In the genomic region with DNA sequence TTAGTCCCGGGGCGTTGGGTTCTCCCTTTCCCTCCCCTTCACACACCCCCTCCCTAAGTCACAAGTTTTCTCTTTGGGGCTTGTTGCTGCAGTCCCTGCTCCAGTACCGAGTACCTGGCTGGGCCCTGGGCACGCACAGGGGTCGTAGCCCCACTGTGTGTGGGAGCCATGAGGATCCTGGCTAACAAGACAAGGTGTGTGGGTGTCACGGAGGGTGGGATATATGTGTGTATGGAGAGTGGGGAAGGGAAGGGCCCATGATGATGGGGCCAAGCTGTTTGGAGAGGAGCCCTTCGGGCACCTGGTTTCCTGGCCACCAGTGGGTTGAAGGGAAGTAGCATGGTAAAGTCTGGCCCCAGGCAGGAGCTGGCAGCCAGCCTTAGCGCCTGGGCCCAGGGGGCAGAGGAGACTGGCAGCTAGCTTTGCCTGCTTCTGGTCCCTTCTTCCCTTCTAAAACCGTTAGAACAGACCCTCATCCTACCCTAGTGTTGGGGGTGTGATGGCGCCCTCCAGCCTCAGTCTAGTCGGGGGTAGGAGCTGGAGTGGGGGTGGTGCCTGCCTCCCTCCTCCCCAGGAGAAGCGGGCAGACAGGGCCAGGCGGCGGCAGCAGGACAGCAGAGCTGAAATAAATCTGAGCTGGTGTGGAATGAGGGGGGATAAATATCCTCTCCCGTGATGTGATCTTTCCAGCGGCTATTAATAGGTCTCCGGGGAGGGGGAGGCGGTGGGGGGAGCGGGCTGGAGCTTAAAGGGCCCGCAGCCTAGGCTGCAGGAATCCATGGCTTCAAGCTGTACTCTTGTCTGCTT, we compare ENCODE assay signal across 9 mouse cellular contexts. TPM values are rescaled to one million over a fixed set of nuclear protein-coding genes. Genes with fewer than 3 reads are reported as not detected.
DNase-seq lines count a peak whose midpoint lies in the region; ATAC-seq and TF ChIP-seq lines count a peak whose summit lies in the region.
"Had no signal": no experiment of that assay in that cellular context is flagged by ENCODE, and none has a peak within 500 bp of the region (broad histone marks: within the 10 kb centered on the region; RNA-seq: fewer than 3 reads in every experiment).

No protein-coding gene starts in this region.

- intact Hi-C loops in heart, postnatal 10 days (cut with DNase I), result no loop called here

- peak overlapping the region; percentile 77 for H3K4me3 ChIP-seq in E14TG2a.4 (replicated peaks; ENCODE audit: low read length)
- peak overlapping the region; percentile 46 for H3K4me3 ChIP-seq in embryonic facial prominence, embryonic 14.5 days (ENCODE audit: low read depth, low read length)
- peak overlapping the region; percentile 52 for H3K4me3 ChIP-seq in limb, embryonic 13.5 days
- H3K4me3 ChIP-seq in neural tube, embryonic 15.5 days (replicated peaks), result peak overlapping the region; percentile 41
- H3K4me3 ChIP-seq: erythroblast, embryonic 14.5 days had no signal

- WGBS in embryonic facial prominence, embryonic 14.5 days, result 11% methylated on average over 11 of the region's 20 CpGs
- WGBS in limb, embryonic 13.5 days, result 5% methylated on average over 20 of the region's 20 CpGs
- WGBS in neural tube, embryonic 15.5 days, result 5% methylated on average over 20 of the region's 20 CpGs

- ATAC-seq in embryonic facial prominence, embryonic 14.5 days (ENCODE audit: low read depth), result peak; percentile 24
- ATAC-seq in limb, embryonic 13.5 days (ENCODE audit: low FRiP score, low read depth), result peak; percentile 37
- peak; percentile 49 for ATAC-seq in neural tube, embryonic 15.5 days (ENCODE audit: low FRiP score)

- peak overlapping the region; percentile 93 for H3K27ac ChIP-seq in embryonic facial prominence, embryonic 14.5 days (replicated peaks; ENCODE audit: low read depth, low read length)
- H3K27ac ChIP-seq in limb, embryonic 13.5 days, result peak overlapping the region; percentile 99
- H3K27ac ChIP-seq in neural tube, embryonic 15.5 days (replicated peaks), result peak overlapping the region; percentile 89

- H3K9ac ChIP-seq in embryonic facial prominence, embryonic 14.5 days (ENCODE audit: low read depth, low read length), result peak overlapping the region; percentile 69
- peak overlapping the region; percentile 80 for H3K9ac ChIP-seq in limb, embryonic 13.5 days
- peak overlapping the region; percentile 57 for H3K9ac ChIP-seq in neural tube, embryonic 15.5 days (replicated peaks)

- H3K27me3 ChIP-seq in E14TG2a.4 (ENCODE audit: insufficient read depth, low read length), result peaks cover 24% of the 10 kb centered on the region
- no peaks in the 10 kb centered on the region for H3K27me3 ChIP-seq in embryonic facial prominence, embryonic 14.5 days (replicated peaks; ENCODE audit: control insufficient read depth, insufficient read depth, low read length)
- H3K27me3 ChIP-seq in limb, embryonic 13.5 days, result no peaks in the 10 kb centered on the region
- no peaks in the 10 kb centered on the region for H3K27me3 ChIP-seq in neural tube, embryonic 15.5 days (replicated peaks)

- no peaks in the 10 kb centered on the region for H3K36me3 ChIP-seq in E14TG2a.4 (ENCODE audit: insufficient read depth, low read length)
- peaks cover 40% of the 10 kb centered on the region for H3K36me3 ChIP-seq in embryonic facial prominence, embryonic 14.5 days (ENCODE audit: control insufficient read depth, insufficient read depth, low read length)
- H3K36me3 ChIP-seq in limb, embryonic 13.5 days, result peaks cover 41% of the 10 kb centered on the region
- H3K36me3 ChIP-seq in neural tube, embryonic 15.5 days, result peaks cover 9% of the 10 kb centered on the region

- no peak for TF ChIP-seq CTCF in E14TG2a.4 (conservative IDR thresholded peaks at IDR 0.05; ENCODE audit: low read length)

- H3K4me1 ChIP-seq in E14TG2a.4 (replicated peaks; ENCODE audit: low read depth, low read length), result peaks cover 72% of the 10 kb centered on the region
- peaks cover 59% of the 10 kb centered on the region for H3K4me1 ChIP-seq in embryonic facial prominence, embryonic 14.5 days (ENCODE audit: control insufficient read depth, insufficient read depth, low read length)
- peaks cover 75% of the 10 kb centered on the region for H3K4me1 ChIP-seq in limb, embryonic 13.5 days
- peaks cover 79% of the 10 kb centered on the region for H3K4me1 ChIP-seq in neural tube, embryonic 15.5 days

- peak overlapping the region; percentile 91 for H3K4me2 ChIP-seq in embryonic facial prominence, embryonic 14.5 days (ENCODE audit: low read depth, low read length)
- peak overlapping the region; percentile 94 for H3K4me2 ChIP-seq in limb, embryonic 13.5 days (replicated peaks)
- peak overlapping the region; percentile 91 for H3K4me2 ChIP-seq in neural tube, embryonic 15.5 days

- peak; percentile 55 for DNase-seq in adrenal gland, adult 2 months
- no peak for DNase-seq in adrenal gland, postnatal 25 days
- DNase-seq in embryonic facial prominence, embryonic 14.5 days (ENCODE audit: low spot score), result peak; percentile 92
- peak; percentile 73 to 80 for DNase-seq in heart, postnatal 10 days
- no peak for DNase-seq in spleen, postnatal 14 days (ENCODE audit: low spot score in 2 of 2)

- H3K9me3 ChIP-seq in E14TG2a.4 (ENCODE audit: low read length), result no peaks in the 10 kb centered on the region
- H3K9me3 ChIP-seq in embryonic facial prominence, embryonic 14.5 days (ENCODE audit: control insufficient read depth, low read length), result no peaks in the 10 kb centered on the region
- no peaks in the 10 kb centered on the region for H3K9me3 ChIP-seq in limb, embryonic 13.5 days
- no peaks in the 10 kb centered on the region for H3K9me3 ChIP-seq in neural tube, embryonic 15.5 days (replicated peaks)

RNA-seq across cellular contexts. Expression of a gene that starts 16.9 kb away (rescaled TPM):
- total RNA-seq in adrenal gland, adult 2 months (2021), result 10 to 100 TPM; 41.9 to 61.1 TPM
- polyA plus RNA-seq in adrenal gland, adult 2 months (2012; rRNA removed), result 62.7 and 64.5 TPM in 2 replicates
- total RNA-seq in adrenal gland, postnatal 25 days (2021), result 56.0 and 82.0 TPM in 2 replicates
- 16.9 and 18.7 TPM in 2 replicates for polyA plus RNA-seq in embryonic facial prominence, embryonic 14.5 days (2014; fragmentation: Nextera tagmentation; extraction: Ambion mirVana)
- 10 to 100 TPM; 66.8 to 73.0 TPM for total RNA-seq in heart, postnatal 10 days (2021)
- 14.5 and 15.0 TPM in 2 replicates for polyA plus RNA-seq in limb, embryonic 13.5 days (2015; fragmentation: Nextera tagmentation; extraction: Ambion mirVana)
- polyA plus RNA-seq in neural tube, embryonic 15.5 days (2015; fragmentation: Nextera tagmentation; extraction: Ambion mirVana), result 9.7 and 11.5 TPM in 2 replicates

RNA-seq across cellular contexts. Expression of a gene that starts 44.8 kb away (rescaled TPM):
- not detected for total RNA-seq in adrenal gland, adult 2 months (2021)
- not detected in 2 replicates for polyA plus RNA-seq in adrenal gland, adult 2 months (2012; rRNA removed)
- not detected in 2 replicates for total RNA-seq in adrenal gland, postnatal 25 days (2021)
- 1.7 and 2.3 TPM in 2 replicates for polyA plus RNA-seq in embryonic facial prominence, embryonic 14.5 days (2014; fragmentation: Nextera tagmentation; extraction: Ambion mirVana)
- not detected for total RNA-seq in heart, postnatal 10 days (2021)
- 0.31 and 0.36 TPM in 2 replicates for polyA plus RNA-seq in limb, embryonic 13.5 days (2015; fragmentation: Nextera tagmentation; extraction: Ambion mirVana)
- polyA plus RNA-seq in neural tube, embryonic 15.5 days (2015; fragmentation: Nextera tagmentation; extraction: Ambion mirVana), result 0.73 TPM in 1 of 2 replicates, not detected in the other
- polyA plus RNA-seq: erythroblast, embryonic 14.5 days had no signal

RNA-seq across cellular contexts. Expression of a gene that starts 58.6 kb away (rescaled TPM):
- not detected for total RNA-seq in adrenal gland, adult 2 months (2021)
- not detected in 2 replicates for polyA plus RNA-seq in adrenal gland, adult 2 months (2012; rRNA removed)
- total RNA-seq in adrenal gland, postnatal 25 days (2021), result not detected in 2 replicates
- not detected in 2 replicates for polyA plus RNA-seq in embryonic facial prominence, embryonic 14.5 days (2014; fragmentation: Nextera tagmentation; extraction: Ambion mirVana)
- not detected for total RNA-seq in heart, postnatal 10 days (2021)
- not detected in 2 replicates for polyA plus RNA-seq in limb, embryonic 13.5 days (2015; fragmentation: Nextera tagmentation; extraction: Ambion mirVana)
- polyA plus RNA-seq in neural tube, embryonic 15.5 days (2015; fragmentation: Nextera tagmentation; extraction: Ambion mirVana), result 0.09 TPM in 1 of 2 replicates, not detected in the other
- polyA plus RNA-seq: erythroblast, embryonic 14.5 days had no signal

Comparison
In these comparisons a context has a peak if more than half of its experiments do, and no peak if none do; other contexts are left out.
1. DNase-seq: peak in adrenal gland, adult 2 months (single experiment), embryonic facial prominence, embryonic 14.5 days (single experiment) and heart, postnatal 10 days (2 of 2); none in adrenal gland, postnatal 25 days (single experiment) and spleen, postnatal 14 days (0 of 2).
2. Peak in every context shown above with its lines, with median percentiles within 50 percentile points of each other: H3K4me3 ChIP-seq, ATAC-seq, H3K27ac ChIP-seq, H3K4me2 ChIP-seq and H3K9ac ChIP-seq.